Mouse (Mus musculus) cerebellum, adult 2 months (tissue): ENCODE data around the gene Rwdd4a. TPM values are rescaled to one million over a fixed set of nuclear protein-coding genes. Genes with fewer than 3 reads are reported as not detected.

Experiments
- DNase-seq, 2 experiments: peaks; one replicate each; pipeline ENCODE4 v3.0.0; 2021
- H3K27ac ChIP-seq: fragments of 200-500 bp; 2 replicates; pipeline ENCODE4 v1.5.1; 2012; ENCODE audit warnings: low read length, control low read depth, inconsistent platforms; ENCODE audit not compliant: insufficient read depth
- H3K27me3 ChIP-seq: fragments of 200-500 bp; 2 replicates; pipeline ENCODE4 v1.6.1; 2012; ENCODE audit warnings: inconsistent platforms, mild to moderate bottlenecking, low read length, moderate library complexity; ENCODE audit not compliant: control insufficient read depth, insufficient read depth
- H3K4me1 ChIP-seq: fragments of 200-500 bp; 2 replicates; pipeline ENCODE4 v1.6.1; 2011; ENCODE audit warnings: low read length; ENCODE audit not compliant: control insufficient read depth, insufficient read depth
- H3K4me3 ChIP-seq: fragments of 200-500 bp; replicated peaks from 2 replicates; pipeline ENCODE3; 2011; ENCODE audit warnings: mild to moderate bottlenecking, low read depth, low read length, control low read depth; ENCODE audit not compliant: insufficient read depth
- CTCF ChIP-seq: fragments of 200-500 bp; IDR thresholded peaks from 2 replicates; pipeline ENCODE4 v1.5.1; 2011; ENCODE audit warnings: low read depth, mild to moderate bottlenecking, control low read depth, low read length, moderate library complexity, borderline replicate concordance; ENCODE audit not compliant: insufficient read depth
- POLR2A ChIP-seq: fragments of 200-500 bp; IDR thresholded peaks from 2 replicates; pipeline ENCODE4 v1.6.1; 2011; ENCODE audit warnings: low read length, control low read depth, borderline replicate concordance; ENCODE audit not compliant: insufficient read depth
- WGBS: fragments of 180-500 bp; shearing (Covaris S2); methylation state at CpG from one replicate; pipeline ENCODE4 v1.1.7; 2018; 5-methylcytosine and 5-hydroxymethylcytosine counted together
- polyA plus RNA-seq: library from polyadenylated mRNA; depleted of rRNA; stranded (reverse); fragments of >200 nt; gene quantifications from 2 replicates; pipeline ENCODE4 v1.2.3, GENCODE M21; 2012

Rwdd4a gene
- polyA plus RNA-seq, 1 experiment: 23.4 TPM

GRCm38 (mm10) chr8:47510930-47511329 lies 22.5 kb upstream of the Rwdd4a start:
- WGBS: 91% methylated on average over 9 of the region's 9 CpGs
- no peak for TF ChIP-seq CTCF
- no peak for TF ChIP-seq POLR2A
- H3K4me3 ChIP-seq: no peak overlapping the region
- no peak for DNase-seq
- H3K27ac ChIP-seq: no peak overlapping the region
- H3K27me3 ChIP-seq: no peaks in the 10 kb centered on the region
- H3K4me1 ChIP-seq: no peaks in the 10 kb centered on the region

GRCm38 (mm10) chr8:47513601-47514000 lies 19.9 kb upstream of the Rwdd4a start:
- Histone ChIP-seq H3K27me3 (no peaks in the 10 kb centered on the region), H3K27ac (no peak overlapping the region), H3K4me3 (no peak overlapping the region), H3K4me1 (no peaks in the 10 kb centered on the region)
- no peak for DNase-seq
- 94% methylated on average over 15 of the region's 15 CpGs for WGBS
- TF ChIP-seq POLR2A (no peak), CTCF (no peak)

DNA sequence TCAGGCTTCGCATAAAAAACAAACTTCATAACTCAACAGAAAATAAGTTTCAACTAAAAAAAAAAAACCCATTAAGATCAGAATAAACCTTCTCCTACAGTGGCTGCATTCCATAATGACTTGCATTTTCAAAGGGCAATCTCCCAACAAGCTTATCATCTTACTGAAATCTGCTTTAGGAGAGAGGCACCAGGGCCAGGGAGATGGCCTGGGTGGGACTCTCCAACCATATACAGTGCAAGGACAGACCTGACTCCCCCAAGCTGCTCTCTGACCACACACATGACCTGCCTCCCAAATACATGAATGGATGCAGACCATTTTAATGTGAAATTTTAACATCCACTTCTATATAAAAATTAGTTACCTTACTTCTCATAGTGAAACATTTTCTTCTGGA lies 5.4 kb upstream of the Rwdd4a start:
- Histone ChIP-seq H3K4me1 (no peaks in the 10 kb centered on the region), H3K4me3 (no peak overlapping the region)
- 98% methylated on average over 1 of the region's 1 CpGs for WGBS

GRCm38 (mm10) chr8:47538323-47538722 lies 4.9 kb downstream of the Rwdd4a start:
- no peak overlapping the region for H3K27ac ChIP-seq
- 28% methylated on average over 4 of the region's 4 CpGs for WGBS
- TF ChIP-seq CTCF: no peak
- no peaks in the 10 kb centered on the region for H3K4me1 ChIP-seq
- no peak for DNase-seq
- no peaks in the 10 kb centered on the region for H3K27me3 ChIP-seq
- H3K4me3 ChIP-seq: no peak overlapping the region

More for the DNA sequence above, 5.4 kb upstream of the Rwdd4a start:
- no peak for TF ChIP-seq CTCF
- no peak for TF ChIP-seq POLR2A
- H3K27me3 ChIP-seq: no peaks in the 10 kb centered on the region
- no peak overlapping the region for H3K27ac ChIP-seq
- DNase-seq: no peak

DNA sequence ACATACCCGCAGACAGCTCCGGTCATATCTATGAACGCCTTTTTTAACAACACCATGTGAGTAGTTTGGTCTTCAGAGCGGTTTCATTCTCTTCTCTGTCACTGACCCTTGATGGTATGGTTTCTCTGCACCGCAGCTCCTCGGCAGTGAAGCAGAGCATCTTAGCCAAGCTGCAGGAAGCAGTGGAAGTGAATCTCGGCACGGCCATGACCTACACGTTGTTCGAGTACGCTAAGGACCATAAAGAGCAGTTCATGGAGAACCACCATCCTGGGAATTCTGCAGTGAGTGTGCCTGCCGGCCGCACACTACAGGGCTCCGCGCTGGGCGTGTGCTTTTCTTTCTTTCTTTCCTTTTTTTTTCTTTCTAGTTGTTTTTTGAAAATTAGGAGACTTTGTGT lies 9.3 kb downstream of the Rwdd4a start:
- Histone ChIP-seq H3K27ac (no peak overlapping the region), H3K4me3 (no peak overlapping the region), H3K4me1 (no peaks in the 10 kb centered on the region), H3K27me3 (no peaks in the 10 kb centered on the region)
- WGBS: 95% methylated on average over 16 of the region's 16 CpGs
- TF ChIP-seq CTCF (no peak), POLR2A (no peak)
- DNase-seq: no peak

DNA sequence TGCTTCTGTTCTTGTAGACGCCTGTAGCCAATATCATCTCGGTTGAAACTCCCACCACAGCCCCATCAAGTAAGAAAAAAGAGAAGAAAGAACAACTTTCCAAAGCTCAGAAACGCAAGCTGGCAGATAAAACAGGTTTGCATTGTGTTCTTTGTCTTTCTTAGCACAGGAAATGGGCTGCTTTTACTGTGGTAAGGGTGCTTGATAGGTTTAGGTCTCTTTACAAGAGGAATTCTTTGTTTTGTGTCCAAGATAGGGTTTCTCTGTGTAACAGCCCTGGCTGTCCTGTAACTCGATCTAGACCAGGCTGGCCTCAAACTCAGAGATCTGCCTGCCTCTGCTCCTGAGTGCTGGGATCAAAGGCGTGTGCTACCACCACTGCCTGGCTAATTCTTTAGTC lies 10.6 kb downstream of the Rwdd4a start:
- Histone ChIP-seq H3K4me3 (no peak overlapping the region), H3K27ac (no peak overlapping the region), H3K27me3 (no peaks in the 10 kb centered on the region), H3K4me1 (no peaks in the 10 kb centered on the region)
- 96% methylated on average over 5 of the region's 5 CpGs for WGBS
- no peak for DNase-seq
- TF ChIP-seq CTCF (no peak), POLR2A (no peak)

GRCm38 (mm10) chr8:47547102-47547501 lies 13.6 kb downstream of the Rwdd4a start:
- Histone ChIP-seq H3K27me3 (no peaks in the 10 kb centered on the region), H3K27ac (no peak overlapping the region), H3K4me1 (no peaks in the 10 kb centered on the region), H3K4me3 (no peak overlapping the region)
- no peak for TF ChIP-seq CTCF
- no peak for TF ChIP-seq POLR2A
- no peak for DNase-seq
- WGBS: 97% methylated on average over 10 of the region's 10 CpGs

DNA sequence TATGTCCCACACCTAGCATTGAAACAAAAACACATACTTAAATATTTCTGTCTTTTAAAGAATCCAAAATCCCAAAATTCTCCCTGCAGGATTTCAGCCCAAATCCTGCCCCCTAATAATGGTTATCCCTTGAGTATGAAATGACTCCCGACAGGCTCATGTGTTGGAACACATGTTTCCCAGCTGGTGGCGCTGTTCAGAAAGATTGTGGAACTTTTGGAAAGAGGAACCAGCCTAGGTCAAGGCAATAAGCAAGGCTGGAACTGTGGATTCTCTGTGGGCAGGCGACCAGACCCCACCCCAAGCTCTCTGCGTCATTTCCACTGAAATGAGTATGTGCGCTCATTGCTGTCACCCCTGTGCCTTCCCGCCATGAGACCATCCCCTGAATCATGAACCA lies 20.1 kb downstream of the Rwdd4a start:
- H3K4me1 ChIP-seq: no peaks in the 10 kb centered on the region
- H3K27ac ChIP-seq: no peak overlapping the region
- H3K27me3 ChIP-seq: no peaks in the 10 kb centered on the region
- no peak for TF ChIP-seq CTCF
- no peak for TF ChIP-seq POLR2A
- 83% methylated on average over 6 of the region's 6 CpGs for WGBS
- no peak for DNase-seq
- H3K4me3 ChIP-seq: no peak overlapping the region

GRCm38 (mm10) chr8:47556446-47556845 lies 23.0 kb downstream of the Rwdd4a start:
- TF ChIP-seq POLR2A (no peak), CTCF (no peak)
- 86% methylated on average over 7 of the region's 7 CpGs for WGBS
- H3K4me3 ChIP-seq: no peak overlapping the region
- no peaks in the 10 kb centered on the region for H3K27me3 ChIP-seq
- no peak for DNase-seq
- no peak overlapping the region for H3K27ac ChIP-seq
- H3K4me1 ChIP-seq: no peaks in the 10 kb centered on the region
